Mouse (Mus musculus) midbrain, embryonic 16.5 days (tissue): ENCODE measurements around the gene Tnni1. TPM values are rescaled to one million over a fixed set of nuclear protein-coding genes. Genes with fewer than 3 reads are reported as not detected.

Source experiments
- ATAC-seq: fragments of 200-750 bp; cut with Nextera tagmentation; 2 replicates; pipeline ENCODE4 v1.8.0; 2017; ENCODE audit warnings: moderate TSS enrichment
- H3K27ac ChIP-seq: fragments of 300-500 bp; sonication (generic); 2 replicates; pipeline ENCODE4 v1.5.1; 2014; ENCODE audit warnings: mild to moderate bottlenecking, low read length, mixed read lengths
- H3K27me3 ChIP-seq: fragments of 300-500 bp; sonication (generic); 2 replicates; pipeline ENCODE4 v1.6.1; 2014; ENCODE audit warnings: low read depth, low read length, mixed read lengths; ENCODE audit not compliant: control insufficient read depth, insufficient read depth
- H3K36me3 ChIP-seq: fragments of 300-500 bp; sonication (generic); 2 replicates; pipeline ENCODE4 v1.6.1; 2014; ENCODE audit warnings: mild to moderate bottlenecking, low read length, moderate library complexity, mixed read lengths; ENCODE audit not compliant: control insufficient read depth, insufficient read depth
- H3K4me1 ChIP-seq: fragments of 300-500 bp; sonication (generic); 2 replicates; pipeline ENCODE4 v1.6.1; 2014; ENCODE audit warnings: mild to moderate bottlenecking, low read length, mixed read lengths; ENCODE audit not compliant: control insufficient read depth, insufficient read depth
- H3K4me2 ChIP-seq: fragments of 300-500 bp; sonication (generic); 2 replicates; pipeline ENCODE4 v1.6.1; 2014; ENCODE audit warnings: mild to moderate bottlenecking, low read length, mixed read lengths
- H3K4me3 ChIP-seq: fragments of 300-500 bp; sonication (generic); 2 replicates; pipeline ENCODE4 v1.5.1; 2014; ENCODE audit warnings: low read depth, mild to moderate bottlenecking, low read length, moderate library complexity, mixed read lengths
- H3K9ac ChIP-seq: fragments of 300-500 bp; sonication (generic); 2 replicates; pipeline ENCODE4 v1.6.1; 2014; ENCODE audit warnings: low read depth, low read length, mixed read lengths
- H3K9me3 ChIP-seq: fragments of 300-500 bp; sonication (generic); replicated peaks from 2 replicates; pipeline ENCODE4 v1.6.1; 2014; ENCODE audit warnings: mild to moderate bottlenecking, low read length, mixed read lengths; ENCODE audit not compliant: control insufficient read depth, poor library complexity, severe bottlenecking
- WGBS: fragments of 180-500 bp; shearing (Covaris S2); extraction: QIAGEN DNeasy Blood & Tissue Kit; methylation state at CpG from one replicate; pipeline ENCODE4 v1.1.7; 2014; 5-methylcytosine and 5-hydroxymethylcytosine counted together
- polyA plus RNA-seq: library from polyadenylated mRNA; unstranded; fragments of >200 nt; fragmentation: Nextera tagmentation; extraction: Ambion mirVana; gene quantifications from 2 replicates; pipeline ENCODE4 v1.2.1, GENCODE M21; 2015

Tnni1 gene
- polyA plus RNA-seq: 0.35 and 1.1 TPM in 2 replicates

DNA sequence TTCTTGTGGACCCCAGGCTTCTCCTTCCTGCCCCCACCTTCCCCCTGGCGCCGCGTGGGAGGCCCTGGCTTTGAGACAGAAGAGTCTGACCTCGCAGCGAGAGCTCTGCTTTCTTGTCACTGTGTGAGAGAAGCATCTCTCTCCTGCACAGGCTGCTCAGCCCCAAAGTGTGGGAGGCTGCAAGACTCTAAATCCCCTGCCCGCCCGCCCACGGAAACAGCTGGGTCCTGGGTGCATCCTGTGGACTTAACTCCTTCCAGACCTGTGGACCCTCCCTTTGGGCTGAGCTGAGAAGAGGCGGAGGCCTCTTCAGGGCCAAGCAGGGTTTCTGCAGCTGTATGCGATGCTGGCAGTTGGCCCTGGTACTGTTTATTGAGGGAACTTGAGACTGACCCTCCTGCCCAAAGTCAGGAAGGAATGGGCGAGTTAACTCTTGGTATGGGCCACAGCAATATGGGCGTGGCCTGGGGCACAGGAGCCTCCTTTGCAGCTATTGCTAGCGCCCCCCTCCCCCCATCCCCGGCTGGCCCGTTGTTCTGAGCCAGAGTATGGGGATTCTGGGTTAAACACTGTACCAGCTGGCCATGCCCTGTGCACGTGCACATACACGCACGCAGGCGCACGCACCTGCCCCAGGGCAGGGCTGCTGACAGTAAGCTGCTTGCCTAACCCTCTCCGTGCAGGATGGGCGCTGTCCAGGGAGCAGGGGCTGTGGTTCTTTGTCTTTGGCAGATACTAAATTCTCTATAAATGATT lies at the start of gene Tnni1:
Gene Tnni1, plus strand, starts transcription at position 655 of the 756 bp plus-strand sequence.
- 22% methylated on average over 22 of the region's 22 CpGs for WGBS
- peaks cover 7% of the 10 kb centered on the region; the same call in 1 of the 2 replicates for H3K4me1 ChIP-seq
- H3K36me3 ChIP-seq: no peaks in the 10 kb centered on the region
- H3K9me3 ChIP-seq: no peaks in the 10 kb centered on the region
- H3K27me3 ChIP-seq: no peaks in the 10 kb centered on the region
- no peak within 1 kb of the TSS for H3K27ac ChIP-seq
- no peak within 1 kb of the TSS for H3K4me2 ChIP-seq
- no peak within 1 kb of the TSS for H3K9ac ChIP-seq
- ATAC-seq: 0 out of 2 replicates have a peak, but pooled peaks have one; percentile 32
- no peak within 1 kb of the TSS for H3K4me3 ChIP-seq

DNA sequence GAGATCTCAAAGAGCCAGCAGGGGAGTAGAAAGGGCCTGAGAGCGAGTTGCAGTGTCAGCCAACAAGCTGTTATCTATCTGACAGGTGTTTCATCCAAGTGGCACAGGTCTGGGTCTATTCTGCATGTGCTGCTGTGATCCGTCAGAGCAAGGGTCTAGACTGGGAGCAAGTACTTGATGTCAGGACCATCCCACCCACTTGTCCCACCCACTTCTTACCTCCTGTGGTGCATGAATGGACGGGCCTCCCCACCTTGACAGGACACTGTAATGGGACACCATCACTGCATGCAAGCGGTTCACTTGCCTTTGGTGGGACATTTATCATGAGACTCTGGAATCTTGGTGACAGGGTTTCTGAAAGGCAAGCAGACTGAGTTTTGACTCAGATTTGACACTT lies 49.4 kb upstream of the Tnni1 start:
- Histone ChIP-seq H3K27ac (no peak overlapping the region), H3K27me3 (no peaks in the 10 kb centered on the region), H3K4me3 (no peak overlapping the region), H3K9ac (no peak overlapping the region), H3K9me3 (no peaks in the 10 kb centered on the region), H3K36me3 (no peaks in the 10 kb centered on the region), H3K4me1 (peaks cover 5% of the 10 kb centered on the region; the same call in 1 of the 2 replicates), H3K4me2 (peak overlapping the region; percentile 95)
- ATAC-seq: no peak
- 36% methylated on average over 4 of the region's 4 CpGs for WGBS

DNA sequence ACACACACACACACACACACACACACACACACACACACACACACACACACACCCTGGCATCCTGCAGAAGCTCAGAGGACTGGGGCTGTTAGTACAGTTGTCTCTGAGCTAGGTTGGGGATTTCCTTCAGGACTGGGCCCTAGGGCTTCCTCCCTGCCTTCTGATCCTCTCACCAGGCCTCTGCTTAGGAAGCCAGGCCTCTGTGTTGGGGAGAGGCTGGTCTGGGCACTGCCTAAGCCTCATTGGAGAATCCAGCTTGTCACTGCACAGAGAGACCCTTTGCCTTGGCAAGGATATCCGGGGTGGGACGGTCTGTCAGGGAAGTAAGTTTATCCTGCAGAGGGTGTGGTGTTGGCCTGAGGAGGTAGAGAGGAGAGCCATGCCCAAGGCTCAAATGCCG lies 48.9 kb upstream of the Tnni1 start:
- H3K27me3 ChIP-seq: no peaks in the 10 kb centered on the region
- H3K9me3 ChIP-seq: no peaks in the 10 kb centered on the region
- no peak overlapping the region for H3K9ac ChIP-seq
- 56% methylated on average over 3 of the region's 3 CpGs for WGBS
- H3K27ac ChIP-seq: no peak overlapping the region
- ATAC-seq: no peak
- no peak overlapping the region for H3K4me2 ChIP-seq
- H3K4me1 ChIP-seq: peaks cover 5% of the 10 kb centered on the region; the same call in 1 of the 2 replicates
- H3K36me3 ChIP-seq: no peaks in the 10 kb centered on the region
- no peak overlapping the region for H3K4me3 ChIP-seq

DNA sequence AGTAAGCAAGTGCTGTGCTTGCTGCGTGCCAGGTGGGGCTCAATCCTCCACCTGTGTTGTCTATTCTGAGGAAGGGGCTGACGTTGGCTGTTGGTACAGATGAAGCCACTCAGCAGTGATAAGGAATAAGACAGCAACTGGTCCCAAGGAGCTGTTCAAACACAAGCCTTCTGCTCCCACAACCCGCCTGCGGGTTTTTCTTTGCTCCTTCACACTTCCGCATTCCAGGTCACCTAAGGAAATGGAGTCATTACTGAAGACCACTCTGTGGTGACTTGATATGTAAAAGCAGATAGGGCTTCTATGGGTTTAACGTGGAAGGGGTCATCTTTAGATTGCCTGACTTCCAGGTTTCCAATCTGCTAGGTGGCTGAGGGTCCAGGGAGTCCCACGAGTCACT lies 47.8 kb upstream of the Tnni1 start:
- Histone ChIP-seq H3K4me1 (peaks cover 5% of the 10 kb centered on the region; the same call in 1 of the 2 replicates), H3K27ac (no peak overlapping the region), H3K27me3 (no peaks in the 10 kb centered on the region), H3K4me2 (no peak overlapping the region), H3K9ac (no peak overlapping the region), H3K9me3 (no peaks in the 10 kb centered on the region), H3K36me3 (no peaks in the 10 kb centered on the region), H3K4me3 (no peak overlapping the region)
- ATAC-seq: no peak
- WGBS: 82% methylated on average over 7 of the region's 7 CpGs

DNA sequence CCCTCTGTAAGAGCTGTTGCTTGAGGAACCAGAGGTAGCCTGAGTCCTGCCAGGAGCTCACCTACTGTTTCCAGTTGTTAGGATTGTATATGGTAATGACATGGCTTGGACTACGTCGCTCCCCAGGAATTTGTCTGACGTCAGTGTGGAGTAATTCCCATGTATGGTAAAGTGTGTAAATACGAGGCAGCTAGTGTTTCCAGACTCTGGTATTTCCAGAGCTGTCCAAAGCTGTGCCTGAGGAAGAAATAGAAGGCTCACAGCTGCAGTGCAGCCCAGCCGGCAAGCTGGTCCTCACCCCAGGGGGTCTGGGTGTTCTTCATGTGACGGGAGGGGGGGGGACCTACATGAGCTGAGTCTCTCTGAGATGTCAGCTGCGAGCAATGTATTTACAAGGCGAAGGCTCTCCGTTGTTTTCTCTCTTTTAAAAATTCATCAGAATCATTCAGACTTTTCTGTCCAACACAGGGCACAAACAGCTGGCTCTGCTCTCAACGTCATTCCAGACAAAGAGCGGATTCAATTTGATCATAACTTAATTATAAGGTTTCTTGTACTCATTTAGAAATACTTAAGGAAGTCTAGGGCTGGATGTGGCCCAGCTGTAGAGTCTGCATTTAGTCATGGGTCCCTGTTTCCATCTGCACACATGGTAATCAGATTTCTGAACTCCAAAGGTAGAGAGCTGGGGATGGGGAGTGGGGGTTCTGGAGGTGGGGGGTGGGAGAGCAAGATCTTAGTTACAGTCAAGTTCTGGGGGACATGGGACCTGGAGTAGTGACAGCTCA lies 47.1 kb upstream of the Tnni1 start:
- Histone ChIP-seq H3K27ac (no peak overlapping the region), H3K4me1 (peaks cover 5% of the 10 kb centered on the region; the same call in 1 of the 2 replicates), H3K36me3 (no peaks in the 10 kb centered on the region), H3K9ac (no peak overlapping the region), H3K27me3 (no peaks in the 10 kb centered on the region), H3K9me3 (no peaks in the 10 kb centered on the region), H3K4me3 (no peak overlapping the region), H3K4me2 (no peak overlapping the region)
- ATAC-seq: no peak
- 42% methylated on average over 11 of the region's 11 CpGs for WGBS

DNA sequence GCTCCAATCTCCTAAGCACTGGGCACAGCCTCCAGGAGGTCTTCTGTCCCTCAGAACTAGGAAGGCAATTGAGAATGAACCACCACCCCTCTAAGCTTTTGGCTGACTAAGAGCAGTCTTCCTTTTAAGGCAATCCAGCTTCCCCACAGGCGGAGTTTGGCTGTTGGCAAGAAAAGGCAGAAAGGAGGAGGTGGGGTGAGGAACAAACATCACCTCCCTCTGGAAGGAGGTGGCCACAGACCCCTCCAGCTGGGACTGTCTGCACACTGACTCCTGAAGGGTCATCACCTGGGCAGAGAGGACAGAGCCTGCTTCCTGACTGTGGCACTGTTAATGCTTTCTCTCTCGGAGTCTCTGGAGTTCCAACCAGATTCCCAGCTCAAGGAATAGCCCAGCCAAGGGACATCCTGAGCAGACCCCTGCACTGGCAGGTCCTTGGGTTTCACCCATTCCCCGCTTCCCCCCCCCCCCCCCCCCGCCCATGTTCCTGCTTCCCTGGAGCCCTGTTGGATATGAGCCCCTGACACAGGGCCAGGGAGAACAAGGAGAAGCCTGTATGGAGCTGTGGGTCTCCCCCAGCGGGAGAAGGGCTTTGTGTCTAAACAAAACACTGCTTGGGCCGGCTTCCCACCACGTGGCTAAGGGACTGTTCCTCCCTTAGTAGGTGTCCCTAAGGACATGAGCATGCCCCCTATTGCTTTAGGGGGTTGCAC lies 44.9 kb upstream of the Tnni1 start:
- Histone ChIP-seq H3K9me3 (no peaks in the 10 kb centered on the region), H3K4me2 (no peak overlapping the region), H3K4me1 (peaks cover 2% of the 10 kb centered on the region; the same call in 1 of the 2 replicates), H3K36me3 (no peaks in the 10 kb centered on the region), H3K27ac (no peak overlapping the region), H3K27me3 (no peaks in the 10 kb centered on the region), H3K9ac (no peak overlapping the region), H3K4me3 (no peak overlapping the region)
- WGBS: 38% methylated on average over 6 of the region's 7 CpGs
- ATAC-seq: peak; percentile 80

DNA sequence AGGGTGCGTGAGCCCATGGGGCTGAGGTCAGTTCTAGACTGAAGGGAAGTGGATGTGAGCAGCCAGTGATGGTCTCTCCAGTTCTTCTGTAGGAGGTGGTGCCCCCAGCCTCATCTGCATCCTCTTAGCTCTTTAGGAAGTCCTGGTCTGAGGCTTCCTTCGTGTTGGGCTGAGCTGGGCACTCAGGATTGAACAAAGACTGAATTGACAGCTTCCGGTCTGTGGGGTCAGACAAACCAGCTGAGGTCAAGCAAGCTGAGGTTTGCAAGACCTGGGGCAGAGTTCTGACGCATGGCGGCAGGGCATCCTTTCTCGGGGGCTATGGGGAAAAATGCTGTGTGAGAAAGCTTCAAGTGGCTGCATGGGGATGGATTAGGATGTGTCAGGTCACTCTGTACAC lies 43.8 kb upstream of the Tnni1 start:
- WGBS: 44% methylated on average over 6 of the region's 6 CpGs
- Histone ChIP-seq H3K27me3 (no peaks in the 10 kb centered on the region), H3K4me3 (no peak overlapping the region), H3K4me2 (no peak overlapping the region), H3K9me3 (no peaks in the 10 kb centered on the region), H3K27ac (no peak overlapping the region), H3K4me1 (no peaks in the 10 kb centered on the region; the same call in 1 of the 2 replicates), H3K9ac (no peak overlapping the region), H3K36me3 (no peaks in the 10 kb centered on the region)
- no peak for ATAC-seq

DNA sequence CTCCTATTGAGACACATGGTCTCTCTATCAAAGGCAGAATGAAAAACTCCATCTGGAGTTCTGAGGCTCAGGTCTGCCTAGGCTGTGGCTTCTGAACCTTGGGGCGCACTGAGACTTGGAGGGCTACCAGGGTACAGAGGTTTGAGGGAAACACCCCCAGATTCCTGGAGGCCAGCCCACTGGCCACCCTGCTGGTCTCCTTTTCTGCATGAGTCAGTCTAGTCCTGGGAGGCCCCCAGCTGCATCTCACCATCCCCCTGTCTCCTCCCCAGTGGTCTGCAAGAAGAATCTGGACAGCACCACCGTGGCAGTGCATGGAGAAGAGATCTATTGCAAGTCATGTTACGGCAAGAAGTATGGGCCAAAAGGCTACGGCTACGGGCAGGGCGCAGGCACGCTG lies 34.2 kb upstream of the Tnni1 start:
- no peaks in the 10 kb centered on the region for H3K9me3 ChIP-seq
- H3K4me2 ChIP-seq: no peak overlapping the region
- no peak for ATAC-seq
- H3K9ac ChIP-seq: no peak overlapping the region
- H3K36me3 ChIP-seq: no peaks in the 10 kb centered on the region
- no peaks in the 10 kb centered on the region for H3K27me3 ChIP-seq
- H3K4me3 ChIP-seq: no peak overlapping the region
- H3K4me1 ChIP-seq: peaks cover 3% of the 10 kb centered on the region; the same call in 1 of the 2 replicates
- 95% methylated on average over 7 of the region's 7 CpGs for WGBS
- H3K27ac ChIP-seq: no peak overlapping the region
